Mouse (Mus musculus): ENCODE data around the gene Gm12887. TPM values are rescaled to one million over a fixed set of nuclear protein-coding genes. Genes with fewer than 3 reads are reported as not detected.

The Gm12887 gene
- polyA plus RNA-seq (2012; rRNA removed), result not detected in 2 replicates

DNA sequence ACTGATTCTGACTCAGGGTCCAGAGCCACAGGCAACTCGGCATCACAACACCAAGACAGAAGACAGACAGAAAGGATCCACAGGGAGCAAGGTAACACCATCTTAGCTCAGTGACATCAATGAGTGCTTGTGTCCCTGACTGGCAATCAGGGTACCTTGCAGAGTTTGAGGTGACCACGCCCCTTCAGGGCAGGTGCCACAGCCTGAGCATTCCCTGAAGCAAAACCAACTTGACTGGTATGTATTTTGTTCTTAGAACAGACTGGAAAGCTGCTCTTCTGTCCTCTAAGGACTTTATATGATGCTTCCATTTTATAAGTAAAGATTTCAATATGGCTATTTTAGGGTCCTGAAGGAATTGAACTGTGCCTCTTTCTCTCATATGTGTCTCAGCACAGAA lies at the start of gene Gm12887:
Gm12887 (minus strand) TSS at position 101 of the 400 bp plus-strand sequence.
- H3K27ac ChIP-seq (ENCODE audit: insufficient read depth, low read length), result no peak within 1 kb of the TSS
- TF ChIP-seq POLR2A (IDR thresholded peaks at IDR 0.05; ENCODE audit: extremely low read depth, insufficient read depth, low read length) (no peak), CTCF (IDR thresholded peaks at IDR 0.05; ENCODE audit: extremely low read depth, insufficient read depth, low read length) (no peak)

DNA sequence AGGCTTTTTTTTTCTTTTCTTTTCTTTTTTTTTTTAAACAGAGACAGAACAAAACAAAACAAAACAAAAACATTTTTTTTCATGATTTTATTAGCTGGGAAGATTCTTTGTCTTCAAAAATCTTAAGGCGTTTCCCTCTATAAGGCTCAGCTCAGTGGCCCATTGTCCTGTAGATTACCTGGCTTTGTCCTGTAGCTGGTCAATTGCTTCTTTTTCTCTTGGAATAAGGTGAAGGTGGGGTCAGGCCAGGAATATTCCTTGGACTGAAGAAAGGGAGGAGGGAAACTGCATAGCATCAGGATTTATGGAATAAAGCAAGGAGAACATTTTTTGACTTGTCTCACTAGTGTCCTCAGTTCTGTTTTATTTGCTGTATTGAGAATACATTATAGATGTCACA lies 35.1 kb upstream of the Gm12887 start:
- TF ChIP-seq POLR2A (IDR thresholded peaks at IDR 0.05; ENCODE audit: extremely low read depth, insufficient read depth, low read length) (no peak), CTCF (IDR thresholded peaks at IDR 0.05; ENCODE audit: extremely low read depth, insufficient read depth, low read length) (no peak)
- Histone ChIP-seq H3K4me3 (ENCODE audit: insufficient read depth, low read length) (no peak overlapping the region), H3K4me1 (ENCODE audit: control insufficient read depth, insufficient read depth, low read length) (no peaks in the 10 kb centered on the region), H3K27ac (ENCODE audit: insufficient read depth, low read length) (no peak overlapping the region)

More for the DNA sequence above, at the start of gene Gm12887:
- H3K4me1 ChIP-seq (ENCODE audit: control insufficient read depth, insufficient read depth, low read length), result no peaks in the 10 kb centered on the region
- H3K4me3 ChIP-seq (ENCODE audit: insufficient read depth, low read length), result no peak within 1 kb of the TSS

Other genes with a start within 250 kb of the Gm12887 start
- not detected in 2 replicates for gene Gm12886, start 199.0 kb downstream of the Gm12887 start, polyA plus RNA-seq (2012; rRNA removed)

Measured in cortical plate, adult 2 months (tissue).